Mouse (Mus musculus) cerebellum, adult 18-20 months (tissue): ENCODE measurements at regions not wholly inside any gene's neighbourhood (a gene's known extent, or its start where the extent isn't known, plus 50 kb on each side); places are given as distances from the start of the nearest gene placed in this dataset.
"Not testable (repeated sequence)": the region's sequence is repeated elsewhere in the genome, so short reads cannot be mapped to it uniquely, and the experiment has no call there.

Experiments
- DNase-seq, 2 experiments: peaks; one replicate each; pipeline ENCODE4 v3.0.0; 2021

GRCm38 (mm10) chr7:137649650-137650049 lies 212.2 kb downstream of the Glrx3 start:
- no peak for DNase-seq

- no peak for DNase-seq
These were observed 216.4 kb downstream of the Glrx3 start for GRCm38 (mm10) chr7:137653837-137654236.

- DNase-seq = no peak
These were observed 229.8 kb downstream of the Glrx3 start for GRCm38 (mm10) chr7:137667165-137667564.

DNA sequence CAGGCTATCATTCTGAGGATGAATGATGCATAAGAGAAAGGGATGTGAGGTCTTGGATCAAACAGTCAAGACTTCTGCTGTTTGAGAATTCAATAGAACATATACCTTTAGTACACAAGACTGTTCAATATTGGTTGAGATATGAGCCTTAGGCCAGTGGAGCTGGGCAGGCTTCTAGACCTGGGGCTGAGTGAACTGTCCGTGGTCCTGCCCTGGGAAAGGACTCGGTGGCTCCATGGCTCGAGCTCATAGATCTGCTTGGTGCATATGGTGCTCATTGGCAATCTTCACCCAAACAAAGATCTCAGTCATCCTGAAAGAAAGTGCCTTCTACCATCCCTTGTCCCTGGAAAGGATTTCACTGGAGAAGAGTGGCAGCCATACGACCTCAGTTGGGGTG lies 233.7 kb downstream of the Glrx3 start:
- DNase-seq = no peak

GRCm38 (mm10) chr7:137674596-137674995 lies 237.2 kb downstream of the Glrx3 start:
- no peak for DNase-seq

- no peak for DNase-seq
These were observed 238.0 kb downstream of the Glrx3 start for GRCm38 (mm10) chr7:137675381-137675780.

DNA sequence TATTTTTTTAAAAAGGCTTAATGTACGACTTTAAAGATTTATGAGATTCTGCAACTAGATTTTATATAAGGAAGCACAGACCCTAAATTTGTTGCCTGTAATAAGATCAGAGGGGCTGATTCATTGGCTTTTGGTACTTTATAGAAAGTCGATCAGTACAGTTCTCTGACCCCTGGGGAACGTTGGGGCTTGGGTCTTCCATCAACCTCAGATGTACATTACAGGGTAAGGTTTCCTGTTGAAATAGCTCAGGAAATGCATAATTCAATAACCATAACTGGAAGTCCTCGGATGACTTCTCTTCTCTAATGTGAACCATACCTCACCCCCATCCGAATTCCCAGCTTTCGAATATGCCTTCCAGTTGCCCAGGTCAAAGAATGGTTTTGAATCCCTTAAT lies 247.4 kb downstream of the Glrx3 start:
- no peak for DNase-seq

- no peak for DNase-seq
These were observed 247.9 kb downstream of the Glrx3 start for GRCm38 (mm10) chr7:137685320-137685719.

- DNase-seq = no peak
These were observed 259.4 kb downstream of the Glrx3 start for GRCm38 (mm10) chr7:137696831-137697230.

DNA sequence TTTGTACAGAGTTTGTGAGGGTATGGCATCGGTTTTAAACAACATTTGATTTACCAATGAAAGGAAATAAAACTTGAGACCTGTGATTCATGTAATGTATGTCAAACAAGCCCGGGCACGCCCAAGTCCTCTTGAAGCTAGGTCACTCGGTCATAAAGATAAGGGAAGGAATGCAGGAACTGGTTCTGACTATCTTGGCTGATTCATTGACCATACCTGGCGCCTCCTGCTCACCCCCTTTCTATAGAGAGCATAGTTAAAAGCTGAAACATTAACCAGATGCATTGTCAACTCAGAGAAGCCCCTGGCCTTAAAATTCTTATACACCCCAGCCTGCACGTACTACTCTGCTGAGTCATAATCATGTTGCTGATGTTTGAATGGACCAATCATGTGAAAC lies 261.1 kb downstream of the Glrx3 start:
- DNase-seq = not testable (repeated sequence)

DNA sequence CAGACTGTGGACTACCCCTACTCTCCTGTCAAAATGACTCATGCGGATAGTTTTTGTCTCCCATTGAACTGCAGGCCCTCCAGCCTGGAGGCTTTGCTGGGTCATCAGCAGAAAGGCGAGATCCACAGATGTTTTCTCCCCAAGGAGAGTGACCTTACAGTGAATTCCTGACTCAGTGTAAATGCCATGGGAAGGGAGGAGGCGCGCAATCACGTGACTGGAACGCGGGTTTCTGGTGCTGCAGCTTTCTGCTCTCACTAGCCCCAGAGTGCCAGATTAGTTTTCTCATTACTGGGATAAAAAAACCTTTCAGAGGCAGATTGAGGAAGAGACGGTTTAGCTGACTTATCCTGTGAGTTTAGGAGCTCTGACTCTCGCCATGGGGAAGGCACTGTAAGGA lies 275.4 kb downstream of the Glrx3 start:
- no peak for DNase-seq

- no peak for DNase-seq
These were observed 276.4 kb downstream of the Glrx3 start for GRCm38 (mm10) chr7:137713856-137714255.

- DNase-seq = no peak
These were observed 277.0 kb downstream of the Glrx3 start for GRCm38 (mm10) chr7:137714318-137714962.

- DNase-seq = no peak
These were observed 277.9 kb downstream of the Glrx3 start for GRCm38 (mm10) chr7:137715126-137715900.

DNA sequence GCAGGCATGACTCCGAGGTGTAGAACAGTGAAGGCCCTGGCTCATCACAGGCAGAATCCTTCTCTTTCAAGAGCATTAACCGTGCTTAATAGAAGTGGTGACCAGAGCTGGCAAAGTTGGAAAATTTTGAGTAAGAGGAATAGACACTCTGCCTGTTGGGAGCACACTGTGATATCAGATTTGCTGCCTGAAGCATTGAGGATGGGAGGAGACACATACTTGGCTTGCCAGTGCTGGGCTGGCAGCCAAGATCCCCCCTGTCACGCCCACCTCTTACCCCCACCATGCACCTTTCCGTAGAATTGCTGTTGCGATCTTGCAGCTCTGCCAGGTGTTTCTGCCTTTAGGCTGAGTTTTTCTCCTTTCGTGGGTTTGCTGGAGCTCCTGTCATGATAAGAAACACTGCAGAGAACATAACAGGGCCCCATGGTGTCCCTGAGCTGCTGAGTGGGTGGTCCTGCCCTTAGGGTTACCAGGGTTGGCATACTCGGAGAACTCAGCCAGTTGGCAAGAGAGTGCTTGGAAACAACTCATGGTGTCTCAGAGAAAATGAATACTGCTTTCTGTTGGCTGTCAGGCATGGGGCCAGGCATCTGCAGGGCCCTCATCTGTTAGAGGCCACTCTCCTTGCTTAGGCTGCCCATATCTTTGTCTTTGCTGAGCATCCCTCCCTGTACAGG lies 286.1 kb downstream of the Glrx3 start:
- peak in 1 of 2 experiments; percentile 3 for DNase-seq

GRCm38 (mm10) chr7:137726031-137726430 lies 288.6 kb downstream of the Glrx3 start:
- no peak for DNase-seq

GRCm38 (mm10) chr7:137735873-137736527 lies 298.6 kb downstream of the Glrx3 start:
- no peak for DNase-seq

DNA sequence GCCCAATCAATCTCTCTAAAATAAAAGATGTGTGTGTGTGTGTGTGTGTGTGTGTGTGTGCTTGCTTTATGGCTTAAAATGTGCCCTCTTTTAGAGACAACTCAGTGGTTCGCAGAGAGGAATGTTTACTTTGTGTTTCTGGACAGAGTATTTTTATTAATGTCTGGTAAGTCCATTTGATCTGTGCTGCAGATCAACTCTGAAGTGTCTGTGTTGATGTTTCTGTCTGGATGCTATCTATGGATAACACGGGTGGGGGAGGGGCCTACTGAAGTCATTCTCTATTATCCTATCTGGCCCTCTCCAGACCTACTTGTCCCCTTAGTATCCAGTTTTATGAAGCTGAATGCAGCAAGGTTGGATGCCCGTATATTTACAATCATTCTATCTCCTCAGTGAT lies 304.3 kb downstream of the Glrx3 start:
- no peak for DNase-seq

DNA sequence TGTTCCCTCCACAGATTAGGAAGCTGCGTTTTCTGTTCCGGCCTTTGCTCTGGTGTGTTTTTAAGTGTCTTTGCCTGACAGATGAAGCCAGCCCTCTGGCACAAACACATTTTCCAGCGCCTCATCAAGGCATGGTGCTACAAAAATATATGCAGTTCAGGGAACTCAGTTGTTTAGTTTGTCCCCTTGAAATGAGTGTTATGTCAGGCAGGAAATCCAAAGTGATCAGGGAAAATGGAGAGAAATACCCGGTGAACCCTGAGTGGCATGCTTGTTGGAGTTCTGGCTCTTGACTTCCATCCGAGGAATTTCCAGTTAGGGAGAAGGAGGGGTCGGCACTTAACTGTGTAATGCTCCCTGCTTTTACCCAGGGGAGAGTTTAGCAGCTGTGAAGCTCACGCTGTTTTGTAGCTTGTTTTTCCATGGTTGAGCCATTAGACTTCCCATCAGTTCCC lies 304.9 kb downstream of the Glrx3 start:
- no peak for DNase-seq

DNA sequence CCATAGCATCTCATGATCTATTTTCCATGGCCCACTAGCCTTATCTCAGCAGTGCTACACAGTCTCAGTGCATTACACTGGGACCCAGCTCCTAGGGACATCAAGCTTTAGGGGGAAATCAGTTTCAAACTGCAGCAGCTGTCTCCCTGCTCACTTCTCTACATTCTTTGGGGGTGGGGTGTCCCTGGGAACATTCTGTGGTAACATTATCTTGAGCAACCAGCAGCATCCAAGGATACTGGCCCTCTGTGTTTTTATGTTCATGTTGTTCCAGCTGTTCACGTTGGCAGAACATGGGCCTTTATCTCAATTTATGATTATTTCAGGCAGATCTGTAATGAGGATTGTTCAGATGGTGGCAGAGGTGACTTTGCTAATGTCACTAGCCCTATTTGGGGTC lies 308.2 kb downstream of the Glrx3 start:
- DNase-seq = no peak

GRCm38 (mm10) chr7:137745991-137746390 lies 308.6 kb downstream of the Glrx3 start:
- no peak for DNase-seq

DNA sequence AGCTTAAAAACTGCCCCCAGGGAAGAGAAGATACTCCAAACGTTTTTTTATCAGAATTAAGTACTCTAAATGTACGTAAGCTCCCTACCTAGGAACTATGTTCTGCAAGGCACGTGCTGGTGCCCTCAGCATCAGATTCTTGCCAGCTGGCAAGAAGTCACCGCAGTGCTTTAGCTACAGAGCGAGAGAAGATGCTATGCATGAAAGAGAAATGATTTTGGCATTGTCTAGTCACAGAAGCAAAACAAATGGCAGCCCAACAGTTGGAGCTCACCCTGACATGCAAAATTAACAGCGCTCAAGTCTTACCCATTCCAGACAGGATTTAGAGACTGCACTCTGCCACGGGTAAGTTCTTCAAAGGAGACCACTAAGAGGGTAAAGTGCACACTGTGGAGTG lies 311.5 kb downstream of the Glrx3 start:
- no peak for DNase-seq

DNA sequence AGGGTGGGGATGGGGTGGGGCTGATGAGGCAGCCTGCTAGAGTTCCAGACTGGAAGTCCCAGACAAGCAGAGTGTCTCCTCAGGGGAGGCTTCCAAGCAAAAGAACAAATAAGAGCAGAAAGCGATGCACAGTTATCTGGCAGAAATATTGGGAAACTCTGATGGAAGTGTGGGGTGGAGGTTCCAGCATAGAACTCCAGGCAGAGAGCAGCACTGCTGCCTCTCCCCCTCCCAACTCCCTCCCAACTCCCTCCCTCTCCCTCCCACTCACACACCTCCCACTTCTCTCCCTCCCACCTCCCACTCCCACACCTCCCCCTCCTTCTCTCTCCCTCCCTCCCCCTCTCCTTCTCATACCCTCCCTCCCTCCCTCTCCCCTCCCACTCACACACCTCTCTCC lies 313.3 kb downstream of the Glrx3 start:
- DNase-seq = no peak
